Mouse (Mus musculus) forebrain, embryonic 15.5 days (tissue): ENCODE data around the gene Cacna2d1. TPM values are rescaled to one million over a fixed set of nuclear protein-coding genes. Genes with fewer than 3 reads are reported as not detected.

Source experiments
- ATAC-seq: fragments of 200-750 bp; cut with Nextera tagmentation; replicated peaks from 2 replicates; pipeline ENCODE4 v1.8.0; 2017; ENCODE audit warnings: mild to moderate bottlenecking, moderate TSS enrichment, moderate library complexity
- H3K27ac ChIP-seq: fragments of 300-500 bp; sonication (generic); replicated peaks from 2 replicates; pipeline ENCODE4 v1.5.1; 2015; ENCODE audit warnings: mild to moderate bottlenecking, inconsistent platforms
- H3K27me3 ChIP-seq: fragments of 300-500 bp; sonication (generic); 2 replicates; pipeline ENCODE4 v1.6.1; 2015; ENCODE audit warnings: inconsistent platforms
- H3K36me3 ChIP-seq: fragments of 300-500 bp; sonication (generic); 2 replicates; pipeline ENCODE4 v1.6.1; 2015; ENCODE audit warnings: mild to moderate bottlenecking, inconsistent platforms
- H3K4me1 ChIP-seq: fragments of 300-500 bp; sonication (generic); 2 replicates; pipeline ENCODE4 v1.6.1; 2015; ENCODE audit warnings: inconsistent platforms
- H3K4me2 ChIP-seq: fragments of 300-500 bp; sonication (generic); replicated peaks from 2 replicates; pipeline ENCODE4 v1.6.1; 2015; ENCODE audit warnings: mild to moderate bottlenecking, inconsistent platforms
- H3K4me3 ChIP-seq: fragments of 300-500 bp; sonication (generic); 2 replicates; pipeline ENCODE4 v1.5.1; 2015; ENCODE audit warnings: mild to moderate bottlenecking, inconsistent platforms
- H3K9ac ChIP-seq: fragments of 300-500 bp; sonication (generic); replicated peaks from 2 replicates; pipeline ENCODE4 v1.6.1; 2015; ENCODE audit warnings: mild to moderate bottlenecking, inconsistent platforms
- H3K9me3 ChIP-seq: fragments of 300-500 bp; sonication (generic); 2 replicates; pipeline ENCODE4 v1.6.1; 2016; ENCODE audit warnings: inconsistent platforms
- WGBS: fragments of 180-500 bp; shearing (Covaris S2); methylation state at CpG from one replicate; pipeline ENCODE4 v1.1.7; 2015; ENCODE audit warnings: mixed read lengths; 5-methylcytosine and 5-hydroxymethylcytosine counted together
- polyA plus RNA-seq: library from polyadenylated mRNA; unstranded; fragments of >200 nt; fragmentation: Nextera tagmentation; extraction: Ambion mirVana; gene quantifications from 2 replicates; pipeline ENCODE4 v1.2.1, GENCODE M21; 2015

The Cacna2d1 gene
- polyA plus RNA-seq, 1 experiment from 2014 or later, result 41.1 TPM

DNA sequence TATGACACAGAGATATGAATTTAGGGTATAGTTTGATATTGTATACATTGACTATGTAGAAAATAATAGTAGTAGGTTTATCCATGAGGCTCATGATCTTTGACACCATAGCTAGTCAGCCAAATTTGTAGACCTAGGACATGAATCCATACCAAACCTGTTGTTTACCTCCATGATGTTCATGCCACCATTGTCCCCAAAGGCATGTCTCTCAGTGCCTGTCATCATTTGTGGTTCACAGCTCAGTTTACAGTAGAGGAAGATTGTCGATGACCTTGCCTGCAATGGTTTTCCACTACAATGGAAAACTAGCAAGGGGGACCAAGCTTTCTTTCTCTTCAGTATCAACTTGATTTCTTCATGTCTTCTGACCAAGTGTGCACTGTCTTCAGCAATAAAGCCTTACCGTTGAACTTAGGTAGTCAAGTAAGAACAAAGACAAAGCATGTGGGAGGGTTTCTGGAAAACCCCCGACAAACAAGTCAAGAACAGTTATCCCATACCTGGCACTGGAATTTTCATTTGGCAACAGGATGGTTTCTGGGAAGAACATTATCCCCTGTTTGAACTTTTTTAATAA is 441.9 kb downstream of the Cacna2d1 start:
- Histone ChIP-seq H3K36me3 (no peaks in the 10 kb centered on the region), H3K27ac (no peak overlapping the region), H3K9ac (no peak overlapping the region), H3K4me1 (no peaks in the 10 kb centered on the region), H3K27me3 (no peaks in the 10 kb centered on the region), H3K4me3 (no peak overlapping the region), H3K9me3 (no peaks in the 10 kb centered on the region), H3K4me2 (no peak overlapping the region)
- 92% methylated on average over 3 of the region's 3 CpGs for WGBS
- ATAC-seq, result no peak

DNA sequence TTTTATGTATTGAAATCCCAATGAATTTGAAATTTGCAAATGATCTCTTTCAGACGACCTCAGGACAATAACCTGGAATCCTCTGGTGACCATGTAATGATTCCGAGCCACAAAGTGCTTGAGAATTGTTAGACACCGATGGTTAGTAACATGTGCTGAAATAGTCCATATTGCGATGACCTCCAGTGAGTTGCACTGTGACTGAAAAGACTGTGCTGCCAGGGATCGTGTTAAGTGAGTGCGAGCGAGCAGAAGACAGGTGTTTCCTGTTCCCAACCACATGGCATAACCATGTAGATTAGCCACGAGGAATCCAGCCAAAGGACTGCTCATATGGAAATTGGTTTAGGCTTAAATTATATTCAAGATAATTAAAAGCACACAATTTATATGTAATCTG is 475.5 kb downstream of the Cacna2d1 start:
- no peaks in the 10 kb centered on the region for H3K4me1 ChIP-seq
- no peak overlapping the region for H3K4me2 ChIP-seq
- H3K9ac ChIP-seq, result no peak overlapping the region
- H3K4me3 ChIP-seq, result no peak overlapping the region
- WGBS, result 80% methylated on average over 8 of the region's 8 CpGs
- no peak overlapping the region for H3K27ac ChIP-seq
- H3K27me3 ChIP-seq, result no peaks in the 10 kb centered on the region
- ATAC-seq, result no peak
- H3K36me3 ChIP-seq, result no peaks in the 10 kb centered on the region
- H3K9me3 ChIP-seq, result no peaks in the 10 kb centered on the region

DNA sequence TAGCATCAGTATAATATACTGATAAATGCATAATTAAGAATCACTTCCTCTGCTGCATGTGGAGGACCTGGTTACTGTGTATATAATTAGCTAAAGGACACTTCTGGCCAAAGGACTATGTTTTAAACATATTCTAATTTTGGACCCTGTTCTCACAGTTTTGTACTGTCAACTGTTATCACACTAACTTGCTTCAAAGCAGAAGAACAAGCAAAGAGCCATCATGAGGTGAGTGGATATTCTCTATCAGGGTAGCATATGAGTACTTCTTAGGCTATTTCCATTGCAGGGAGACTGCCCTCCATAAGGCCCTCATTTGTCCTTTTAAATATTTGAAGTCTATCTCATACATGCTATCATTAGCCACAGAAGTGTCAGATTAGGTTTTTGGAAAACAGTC is 480.2 kb downstream of the Cacna2d1 start:
- Histone ChIP-seq H3K27me3 (no peaks in the 10 kb centered on the region), H3K9me3 (no peaks in the 10 kb centered on the region), H3K27ac (no peak overlapping the region), H3K36me3 (no peaks in the 10 kb centered on the region), H3K4me1 (no peaks in the 10 kb centered on the region), H3K4me3 (no peak overlapping the region), H3K9ac (no peak overlapping the region), H3K4me2 (no peak overlapping the region)
- no peak for ATAC-seq

DNA sequence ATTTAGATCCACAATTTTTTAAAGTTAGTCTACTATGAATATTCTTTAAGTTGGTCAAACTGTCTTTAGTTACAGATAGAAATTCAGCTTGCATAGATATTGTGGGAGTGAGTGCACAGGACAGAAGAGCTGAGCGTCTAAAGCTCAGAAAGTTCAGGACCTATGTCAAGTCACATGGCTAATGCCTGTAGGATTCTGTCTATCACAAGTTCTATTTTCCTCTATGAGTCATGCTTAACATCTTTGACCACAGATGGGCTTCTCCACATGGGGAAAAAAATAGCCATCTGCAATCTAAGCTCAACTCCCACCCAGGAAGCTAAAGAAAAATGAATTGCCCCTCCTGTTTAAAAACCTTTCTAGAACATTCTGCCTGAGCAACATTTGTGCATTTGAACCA is 483.5 kb downstream of the Cacna2d1 start:
- H3K36me3 ChIP-seq, result no peaks in the 10 kb centered on the region
- no peaks in the 10 kb centered on the region for H3K4me1 ChIP-seq
- 87% methylated on average over 1 of the region's 1 CpGs for WGBS
- ATAC-seq, result no peak
- H3K27ac ChIP-seq, result no peak overlapping the region
- no peak overlapping the region for H3K9ac ChIP-seq
- no peak overlapping the region for H3K4me3 ChIP-seq
- H3K27me3 ChIP-seq, result no peaks in the 10 kb centered on the region
- no peaks in the 10 kb centered on the region for H3K9me3 ChIP-seq
- H3K4me2 ChIP-seq, result no peak overlapping the region

DNA sequence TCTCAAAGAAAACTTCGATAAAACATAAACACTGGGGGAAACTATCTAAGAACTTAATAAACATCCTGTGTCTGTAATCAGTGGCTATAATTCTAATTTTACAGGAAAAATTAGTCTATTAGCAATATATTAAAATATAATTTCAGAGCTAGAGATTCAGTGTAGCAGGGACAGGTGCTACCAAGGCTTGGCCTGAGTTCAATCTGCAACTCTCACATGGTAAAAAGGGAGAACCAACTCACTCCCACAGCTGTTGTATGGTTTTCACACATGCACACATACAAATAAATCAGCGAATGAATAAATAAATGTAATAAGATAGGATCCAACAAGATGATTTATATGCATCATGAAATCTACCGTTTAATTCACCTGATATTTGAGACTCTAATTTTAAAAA is 484.0 kb downstream of the Cacna2d1 start:
- Histone ChIP-seq H3K27me3 (no peaks in the 10 kb centered on the region), H3K4me3 (no peak overlapping the region), H3K4me2 (no peak overlapping the region), H3K27ac (no peak overlapping the region), H3K4me1 (no peaks in the 10 kb centered on the region), H3K36me3 (no peaks in the 10 kb centered on the region), H3K9me3 (no peaks in the 10 kb centered on the region), H3K9ac (no peak overlapping the region)
- ATAC-seq, result no peak
- 85% methylated on average over 3 of the region's 3 CpGs for WGBS

Other genes starting within 250 kb of the Cacna2d1 start
- not detected in 2 replicates for gene Speer4c, start 220.4 kb upstream of the Cacna2d1 start, polyA plus RNA-seq